Mouse (Mus musculus): ENCODE data around the gene Batf3. TPM values are rescaled to one million over a fixed set of nuclear protein-coding genes. Genes with fewer than 3 reads are reported as not detected.

The Batf3 gene
- polyA plus RNA-seq, 1 experiment from 2014 or later = 9.0 TPM

- Histone ChIP-seq H3K9me3 (ENCODE audit: control insufficient read depth, low read length) (no peaks in the 10 kb centered on the region), H3K27ac (ENCODE audit: low read length) (peak overlapping the region; percentile 54; the same call in 1 of the 2 replicates), H3K4me3 (ENCODE audit: low read length) (no peak overlapping the region), H3K4me1 (ENCODE audit: control insufficient read depth, insufficient read depth, low read length) (no peaks in the 10 kb centered on the region; the same call in 1 of the 2 replicates), H3K4me2 (ENCODE audit: low read depth, low read length) (no peak overlapping the region), H3K9ac (ENCODE audit: low read depth, low read length) (no peak overlapping the region), H3K27me3 (replicated peaks; ENCODE audit: control insufficient read depth, insufficient read depth, low read length) (no peaks in the 10 kb centered on the region), H3K36me3 (ENCODE audit: control insufficient read depth, insufficient read depth, low read length) (no peaks in the 10 kb centered on the region)
- ATAC-seq = no peak
- WGBS = 68% methylated on average over 7 of the region's 7 CpGs
These were observed 17.2 kb downstream of the Batf3 start for GRCm38 (mm10) chr1:191114868-191115267.

- Histone ChIP-seq H3K4me2 (ENCODE audit: low read depth, low read length) (no peak overlapping the region), H3K9me3 (ENCODE audit: control insufficient read depth, low read length) (no peaks in the 10 kb centered on the region), H3K4me3 (ENCODE audit: low read length) (no peak overlapping the region), H3K4me1 (ENCODE audit: control insufficient read depth, insufficient read depth, low read length) (no peaks in the 10 kb centered on the region; the same call in 1 of the 2 replicates), H3K27me3 (replicated peaks; ENCODE audit: control insufficient read depth, insufficient read depth, low read length) (no peaks in the 10 kb centered on the region), H3K27ac (ENCODE audit: low read length) (peak overlapping the region; percentile 54), H3K9ac (ENCODE audit: low read depth, low read length) (no peak overlapping the region), H3K36me3 (ENCODE audit: control insufficient read depth, insufficient read depth, low read length) (no peaks in the 10 kb centered on the region)
- ATAC-seq = no peak
- 75% methylated on average over 11 of the region's 11 CpGs for WGBS
These were observed 18.0 kb downstream of the Batf3 start for GRCm38 (mm10) chr1:191115514-191116238.

DNA sequence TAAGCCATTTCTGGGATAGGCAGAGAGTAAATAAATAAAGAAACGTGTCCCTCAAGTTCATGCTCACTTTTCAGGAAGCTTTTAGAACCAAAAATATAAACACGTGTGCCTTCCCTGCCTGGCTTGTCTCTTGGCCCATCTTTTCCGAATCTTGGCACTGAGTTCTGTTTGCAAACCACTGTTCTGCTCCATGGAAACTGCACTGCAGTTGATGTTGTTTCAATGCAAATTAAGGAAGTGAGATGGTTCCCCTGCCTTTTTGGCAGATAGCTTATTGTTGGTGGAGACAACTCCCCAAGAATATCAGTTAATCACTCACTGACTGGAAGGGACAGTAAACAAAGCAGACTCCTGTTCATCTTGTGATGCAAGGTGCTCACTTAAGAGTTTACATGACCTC is 25.1 kb downstream of the Batf3 start:
- Histone ChIP-seq H3K36me3 (ENCODE audit: control insufficient read depth, insufficient read depth, low read length) (no peaks in the 10 kb centered on the region), H3K9ac (ENCODE audit: low read depth, low read length) (no peak overlapping the region), H3K9me3 (ENCODE audit: control insufficient read depth, low read length) (no peaks in the 10 kb centered on the region), H3K27ac (ENCODE audit: low read length) (no peak overlapping the region), H3K27me3 (replicated peaks; ENCODE audit: control insufficient read depth, insufficient read depth, low read length) (no peaks in the 10 kb centered on the region), H3K4me1 (ENCODE audit: control insufficient read depth, insufficient read depth, low read length) (no peaks in the 10 kb centered on the region), H3K4me3 (ENCODE audit: low read length) (no peak overlapping the region), H3K4me2 (ENCODE audit: low read depth, low read length) (no peak overlapping the region)
- no peak for ATAC-seq
- 59% methylated on average over 3 of the region's 3 CpGs for WGBS

DNA sequence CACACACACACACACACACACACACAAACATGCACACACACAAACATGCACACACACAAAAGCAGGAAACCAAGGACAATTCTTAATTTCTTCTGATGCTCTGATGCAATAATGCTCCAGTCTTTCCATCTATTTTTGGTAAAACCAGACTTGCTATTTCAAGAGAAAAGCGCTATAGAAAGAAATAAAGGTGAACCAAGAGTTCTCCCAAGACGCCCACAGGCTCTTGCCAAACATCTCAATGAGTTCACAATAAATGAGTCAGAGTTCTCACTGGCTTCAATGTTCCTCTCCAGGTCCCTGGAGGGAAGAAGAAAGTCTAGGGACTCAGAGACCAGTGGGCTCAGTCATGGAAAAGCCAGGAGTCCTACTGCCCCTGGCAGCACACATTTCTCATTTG is 26.0 kb downstream of the Batf3 start:
- Histone ChIP-seq H3K36me3 (ENCODE audit: control insufficient read depth, insufficient read depth, low read length) (no peaks in the 10 kb centered on the region), H3K4me1 (ENCODE audit: control insufficient read depth, insufficient read depth, low read length) (no peaks in the 10 kb centered on the region), H3K9ac (ENCODE audit: low read depth, low read length) (no peak overlapping the region), H3K4me3 (ENCODE audit: low read length) (no peak overlapping the region), H3K4me2 (ENCODE audit: low read depth, low read length) (no peak overlapping the region), H3K27ac (ENCODE audit: low read length) (no peak overlapping the region), H3K27me3 (replicated peaks; ENCODE audit: control insufficient read depth, insufficient read depth, low read length) (no peaks in the 10 kb centered on the region), H3K9me3 (ENCODE audit: control insufficient read depth, low read length) (no peaks in the 10 kb centered on the region)
- WGBS = 77% methylated on average over 2 of the region's 2 CpGs
- ATAC-seq = no peak

GRCm38 (mm10) chr1:191124288-191124687 is 26.6 kb downstream of the Batf3 start:
- H3K36me3 ChIP-seq (ENCODE audit: control insufficient read depth, insufficient read depth, low read length) = no peaks in the 10 kb centered on the region
- ATAC-seq = no peak
- H3K9ac ChIP-seq (ENCODE audit: low read depth, low read length) = no peak overlapping the region
- H3K4me2 ChIP-seq (ENCODE audit: low read depth, low read length) = no peak overlapping the region
- H3K4me1 ChIP-seq (ENCODE audit: control insufficient read depth, insufficient read depth, low read length) = no peaks in the 10 kb centered on the region
- 66% methylated on average over 4 of the region's 4 CpGs for WGBS
- no peak overlapping the region for H3K27ac ChIP-seq (ENCODE audit: low read length)
- no peaks in the 10 kb centered on the region for H3K9me3 ChIP-seq (ENCODE audit: control insufficient read depth, low read length)
- H3K4me3 ChIP-seq (ENCODE audit: low read length) = no peak overlapping the region
- no peaks in the 10 kb centered on the region for H3K27me3 ChIP-seq (replicated peaks; ENCODE audit: control insufficient read depth, insufficient read depth, low read length)

- peak; percentile 96 for ATAC-seq
These were observed 28.4 kb downstream of the Batf3 start for GRCm38 (mm10) chr1:191125811-191126638.

GRCm38 (mm10) chr1:191131692-191132091 is 34.0 kb downstream of the Batf3 start:
- Histone ChIP-seq H3K4me3 (ENCODE audit: low read length) (no peak overlapping the region), H3K9me3 (ENCODE audit: control insufficient read depth, low read length) (no peaks in the 10 kb centered on the region), H3K4me1 (ENCODE audit: control insufficient read depth, insufficient read depth, low read length) (peaks cover 9% of the 10 kb centered on the region), H3K27me3 (replicated peaks; ENCODE audit: control insufficient read depth, insufficient read depth, low read length) (no peaks in the 10 kb centered on the region), H3K4me2 (ENCODE audit: low read depth, low read length) (no peak overlapping the region), H3K36me3 (ENCODE audit: control insufficient read depth, insufficient read depth, low read length) (no peaks in the 10 kb centered on the region), H3K9ac (ENCODE audit: low read depth, low read length) (no peak overlapping the region), H3K27ac (ENCODE audit: low read length) (no peak overlapping the region)
- no peak for ATAC-seq
- WGBS = 91% methylated on average over 2 of the region's 2 CpGs

More at GRCm38 (mm10) chr1:191125811-191126638, 28.4 kb downstream of the Batf3 start:
- Histone ChIP-seq H3K27ac (ENCODE audit: low read length) (no peak overlapping the region), H3K4me3 (ENCODE audit: low read length) (peak overlapping the region; percentile 38), H3K36me3 (ENCODE audit: control insufficient read depth, insufficient read depth, low read length) (no peaks in the 10 kb centered on the region), H3K4me1 (ENCODE audit: control insufficient read depth, insufficient read depth, low read length) (no peaks in the 10 kb centered on the region), H3K9ac (ENCODE audit: low read depth, low read length) (peak overlapping the region; percentile 55), H3K9me3 (ENCODE audit: control insufficient read depth, low read length) (no peaks in the 10 kb centered on the region), H3K27me3 (replicated peaks; ENCODE audit: control insufficient read depth, insufficient read depth, low read length) (no peaks in the 10 kb centered on the region), H3K4me2 (ENCODE audit: low read depth, low read length) (peak overlapping the region; percentile 60)
- 16% methylated on average over 38 of the region's 38 CpGs for WGBS

DNA sequence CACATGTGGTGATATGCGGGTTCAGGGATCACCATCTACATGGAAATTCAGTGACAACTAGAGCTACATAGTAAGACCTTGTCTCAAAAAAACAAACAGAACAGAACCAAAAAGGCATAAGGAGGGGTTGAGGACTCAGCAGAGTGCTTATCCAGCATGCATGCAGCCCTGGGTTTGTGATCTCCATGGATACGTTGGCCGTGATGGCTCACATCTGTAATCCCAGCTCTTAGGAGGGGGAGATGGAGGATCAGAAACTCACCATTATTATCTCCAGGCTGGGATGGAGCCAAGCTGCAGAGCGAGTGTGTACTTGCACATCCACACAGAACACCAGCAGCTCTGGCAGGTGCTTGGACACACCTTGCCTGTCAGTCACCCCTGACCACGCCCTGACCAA is 34.6 kb downstream of the Batf3 start:
- Histone ChIP-seq H3K27ac (ENCODE audit: low read length) (no peak overlapping the region), H3K36me3 (ENCODE audit: control insufficient read depth, insufficient read depth, low read length) (no peaks in the 10 kb centered on the region), H3K4me1 (ENCODE audit: control insufficient read depth, insufficient read depth, low read length) (peaks cover 9% of the 10 kb centered on the region), H3K27me3 (replicated peaks; ENCODE audit: control insufficient read depth, insufficient read depth, low read length) (no peaks in the 10 kb centered on the region), H3K9ac (ENCODE audit: low read depth, low read length) (no peak overlapping the region), H3K4me3 (ENCODE audit: low read length) (no peak overlapping the region), H3K9me3 (ENCODE audit: control insufficient read depth, low read length) (no peaks in the 10 kb centered on the region), H3K4me2 (ENCODE audit: low read depth, low read length) (no peak overlapping the region)
- 62% methylated on average over 5 of the region's 5 CpGs for WGBS
- peak; percentile 19; the same call in 1 of the 2 replicates for ATAC-seq

DNA sequence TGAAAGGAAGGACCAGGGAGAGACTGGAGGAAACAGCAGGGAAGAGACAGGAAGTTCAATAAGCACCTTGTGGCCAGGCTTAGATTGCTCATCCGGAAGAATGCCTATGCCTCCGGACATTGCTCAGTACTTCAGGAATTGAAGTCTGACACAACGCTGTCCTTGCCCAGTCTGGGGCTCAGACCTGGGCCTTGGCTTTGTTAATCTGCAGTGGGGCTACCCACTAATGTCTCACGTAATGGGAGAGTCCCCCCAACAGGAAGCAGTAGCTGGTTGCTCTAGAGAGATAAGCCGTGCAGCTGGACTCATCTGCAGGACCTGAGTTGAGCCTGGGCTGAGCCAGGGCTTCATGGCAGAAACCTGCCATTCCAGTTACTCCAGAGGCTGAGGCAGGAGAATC is 35.3 kb downstream of the Batf3 start:
- H3K4me1 ChIP-seq (ENCODE audit: control insufficient read depth, insufficient read depth, low read length) = peaks cover 9% of the 10 kb centered on the region
- H3K9ac ChIP-seq (ENCODE audit: low read depth, low read length) = no peak overlapping the region
- H3K4me2 ChIP-seq (ENCODE audit: low read depth, low read length) = no peak overlapping the region
- ATAC-seq = peak; percentile 21; the same call in 1 of the 2 replicates
- H3K27ac ChIP-seq (ENCODE audit: low read length) = no peak overlapping the region
- no peak overlapping the region for H3K4me3 ChIP-seq (ENCODE audit: low read length)
- WGBS = 64% methylated on average over 5 of the region's 5 CpGs
- H3K9me3 ChIP-seq (ENCODE audit: control insufficient read depth, low read length) = no peaks in the 10 kb centered on the region
- H3K36me3 ChIP-seq (ENCODE audit: control insufficient read depth, insufficient read depth, low read length) = no peaks in the 10 kb centered on the region
- H3K27me3 ChIP-seq (replicated peaks; ENCODE audit: control insufficient read depth, insufficient read depth, low read length) = no peaks in the 10 kb centered on the region

All from intestine, embryonic 16.5 days (tissue).